19 mouse cellular contexts compared by ENCODE assay signal in genomic region chr13:105305513-105305912, GRCm38 (mm10). TPM values are rescaled to one million over a fixed set of nuclear protein-coding genes. Genes with fewer than 3 reads are reported as not detected.
"Had no signal": no experiment of that assay in that cellular context is flagged by ENCODE, and none has a peak within 500 bp of the region (broad histone marks: within the 10 kb centered on the region; RNA-seq: fewer than 3 reads in every experiment).

No protein-coding gene starts in this region.

- H3K4me1 ChIP-seq: lung, embryonic 15.5 days; midbrain, embryonic 12.5 days; midbrain, embryonic 15.5 days; neural tube, embryonic 12.5 days; stomach, embryonic 15.5 days had no signal

- H3K27me3 ChIP-seq: lung, embryonic 15.5 days; megakaryocyte, embryonic 14.5 days; midbrain, embryonic 12.5 days; midbrain, embryonic 15.5 days; neural tube, embryonic 12.5 days; stomach, embryonic 15.5 days had no signal

- H3K4me2 ChIP-seq: lung, embryonic 15.5 days; midbrain, embryonic 12.5 days; midbrain, embryonic 15.5 days; neural tube, embryonic 12.5 days; stomach, embryonic 15.5 days had no signal

- ATAC-seq: liver, postnatal 0 days; lung, postnatal 0 days; midbrain, embryonic 15.5 days had no signal

- H3K9ac ChIP-seq: liver, postnatal 0 days; lung, embryonic 15.5 days; midbrain, embryonic 12.5 days; midbrain, embryonic 15.5 days; neural tube, embryonic 12.5 days; stomach, embryonic 15.5 days had no signal

- H3K36me3 ChIP-seq: lung, embryonic 15.5 days; midbrain, embryonic 12.5 days; midbrain, embryonic 15.5 days; neural tube, embryonic 12.5 days; stomach, embryonic 15.5 days had no signal

- H3K4me3 ChIP-seq: lung, embryonic 15.5 days; megakaryocyte, embryonic 14.5 days; midbrain, embryonic 12.5 days; midbrain, embryonic 15.5 days; neural tube, embryonic 12.5 days; stomach, embryonic 15.5 days had no signal

- H3K27ac ChIP-seq: lung, embryonic 15.5 days; macrophage; midbrain, embryonic 12.5 days; midbrain, embryonic 15.5 days; neural tube, embryonic 12.5 days; stomach, embryonic 15.5 days; stomach, postnatal 0 days had no signal

- H3K9me3 ChIP-seq: lung, embryonic 15.5 days; megakaryocyte, embryonic 14.5 days; midbrain, embryonic 12.5 days; midbrain, embryonic 15.5 days; neural tube, embryonic 12.5 days; stomach, embryonic 15.5 days had no signal

- DNase-seq: liver, postnatal 0 days; lung, adult 2 months; lung, postnatal 14 days; lung, postnatal 36 days; right cerebral cortex, postnatal 14 days; thymus, adult 2 months; thymus, postnatal 25 days; thymus, postnatal 4 days had no signal

RNA-seq across cellular contexts. Expression of gene Rnf180, which starts 10.9 kb away (rescaled TPM):
- total RNA-seq: monocyte, adult 5-6 weeks; neutrophil, adult 5-6 weeks had no signal
